Mouse (Mus musculus) naive thymus-derived CD4-positive, alpha-beta T cell, adult 2 months (primary cell): ENCODE data around the gene Catsperg1.
"Not testable (repeated sequence)": the region's sequence is repeated elsewhere in the genome, so short reads cannot be mapped to it uniquely, and the experiment has no call there.

Experiments used
- DNase-seq: peaks from one replicate; pipeline ENCODE4 v3.0.0-alpha.2; 2011; ENCODE audit warnings: low read depth

The Catsperg1 gene

GRCm38 (mm10) chr7:29213675-29214082 is at the start of gene Catsperg1:
Gene Catsperg1 (minus strand): TSS chr7:29214035.
- no peak for DNase-seq

DNA sequence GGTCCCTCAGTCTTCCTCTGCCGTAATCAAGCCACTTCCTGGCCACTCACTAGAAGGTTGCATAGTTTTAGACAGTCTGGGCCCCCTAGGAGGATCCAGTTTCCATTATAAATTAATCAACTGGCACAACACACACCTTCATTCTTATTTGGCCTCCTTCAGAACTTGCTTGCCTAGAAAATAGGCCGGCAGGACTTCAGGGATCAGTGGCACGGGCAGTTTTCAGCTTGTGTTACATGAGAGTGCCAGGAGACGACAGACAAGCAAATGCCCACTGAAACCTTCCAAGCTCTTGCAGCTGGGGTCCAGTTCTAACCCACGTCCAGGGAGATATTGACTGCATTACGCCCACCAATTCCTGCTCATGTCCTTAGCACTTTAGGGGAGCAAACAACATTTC is 48.3 kb upstream of the Catsperg1 start:
- no peak for DNase-seq

- peak; percentile 42 for DNase-seq
Measured at GRCm38 (mm10) chr7:29259781-29260730, 46.2 kb upstream of the Catsperg1 start.

DNA sequence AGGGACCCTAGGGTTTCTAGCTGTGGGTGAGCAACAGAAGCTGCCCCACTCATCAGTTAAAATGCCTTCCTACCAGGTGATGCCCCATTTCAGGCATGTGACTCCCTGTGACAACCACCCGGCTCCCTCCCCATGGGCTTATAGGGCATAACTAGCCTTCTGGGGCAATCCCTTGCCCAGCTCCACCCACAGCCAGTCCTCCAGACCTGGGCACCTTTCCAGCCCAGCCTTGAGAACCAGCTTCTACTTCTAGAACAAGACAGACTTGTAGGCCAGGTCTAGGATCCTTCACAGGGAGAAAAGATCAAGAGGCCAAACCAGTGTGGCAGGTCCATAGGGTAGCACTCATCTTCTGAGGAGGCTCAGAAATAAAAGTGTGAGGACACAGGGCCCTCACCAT is 43.5 kb upstream of the Catsperg1 start:
- DNase-seq, result no peak

GRCm38 (mm10) chr7:29255875-29256274 is 42.0 kb upstream of the Catsperg1 start:
- no peak for DNase-seq

- no peak for DNase-seq
Measured at GRCm38 (mm10) chr7:29253842-29254241, 40.0 kb upstream of the Catsperg1 start.

- peak; percentile 52 for DNase-seq
Measured at GRCm38 (mm10) chr7:29251166-29251565, 37.3 kb upstream of the Catsperg1 start.

DNA sequence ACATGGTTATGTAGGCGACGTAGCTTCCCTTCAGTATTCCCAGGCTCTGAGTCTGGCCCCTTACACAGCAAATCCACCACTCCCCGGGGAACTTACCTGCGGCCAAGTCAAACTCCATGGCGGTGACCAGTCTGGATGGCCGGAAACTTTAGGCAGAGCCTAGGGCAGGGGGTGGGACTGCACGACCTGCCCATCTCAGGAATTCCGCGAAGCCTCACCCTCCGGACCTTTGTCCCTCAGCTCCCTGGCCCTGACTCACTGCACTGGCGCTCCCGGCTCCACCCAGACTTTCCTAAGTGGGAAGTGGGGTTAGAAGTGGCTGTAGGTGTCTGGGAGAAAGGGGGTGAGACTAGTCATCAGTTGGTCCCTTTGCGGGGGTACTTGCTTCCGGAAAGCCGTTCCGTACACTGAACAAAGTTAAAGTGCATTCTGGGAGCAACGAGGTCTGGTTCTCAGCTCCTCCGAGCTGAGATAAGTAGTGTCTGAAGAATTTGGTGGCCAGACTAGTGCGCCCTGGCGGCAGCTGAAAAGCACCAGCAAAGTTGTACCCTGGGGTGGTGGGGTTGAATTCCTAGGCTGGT is 34.5 kb upstream of the Catsperg1 start, which contains the start of gene 2200002D01Rik:
2200002D01Rik (minus strand) TSS at position 206 of the 581 bp plus-strand sequence.
- DNase-seq, result peak; percentile 47

DNA sequence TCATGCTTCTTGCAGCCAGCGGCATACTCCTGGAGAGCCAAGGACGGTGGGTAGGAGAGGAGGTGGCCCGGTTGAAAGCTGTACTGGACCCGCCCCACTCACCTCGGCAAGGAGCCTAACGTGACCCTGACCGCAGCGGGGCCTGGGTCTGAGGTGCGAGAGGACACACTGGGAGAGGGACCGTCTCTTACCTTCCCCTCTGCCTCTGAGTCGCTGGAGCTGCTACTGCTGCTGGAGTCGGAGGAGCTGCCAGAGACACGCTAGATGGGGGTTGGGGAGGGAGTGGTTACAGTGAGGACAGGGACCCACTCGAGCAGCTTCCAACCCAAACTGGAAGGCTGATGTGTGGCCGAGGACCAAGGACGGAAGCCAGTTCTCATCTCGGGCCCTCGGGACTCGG is 33.9 kb upstream of the Catsperg1 start:
- DNase-seq, result no peak

DNA sequence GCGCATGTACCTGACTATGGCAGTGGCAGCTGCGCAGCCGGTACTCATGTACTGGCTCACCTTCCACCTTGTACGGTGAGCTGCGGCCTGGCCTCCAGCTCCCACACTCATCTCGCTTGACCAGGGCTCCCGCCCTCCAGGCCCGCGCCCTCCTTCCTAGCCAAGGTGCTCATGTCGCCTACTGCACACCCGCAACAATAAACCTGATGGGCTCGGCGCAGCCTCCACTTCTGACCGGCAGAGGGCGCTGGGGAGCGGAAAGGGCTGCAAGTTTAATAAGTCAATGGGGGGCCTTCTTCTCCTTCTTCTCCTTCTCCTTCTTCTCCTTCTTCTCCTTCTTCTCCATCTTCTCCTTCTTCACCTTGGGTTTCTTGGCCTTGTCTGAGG is 33.5 kb upstream of the Catsperg1 start:
- peak; percentile 85 for DNase-seq

- DNase-seq, result no peak
Measured at GRCm38 (mm10) chr7:29246619-29247313, 32.9 kb upstream of the Catsperg1 start.

- DNase-seq, result no peak
Measured at GRCm38 (mm10) chr7:29246015-29246414, 32.2 kb upstream of the Catsperg1 start.

GRCm38 (mm10) chr7:29244732-29245416 is 31.0 kb upstream of the Catsperg1 start:
- peak; percentile 69 for DNase-seq

DNA sequence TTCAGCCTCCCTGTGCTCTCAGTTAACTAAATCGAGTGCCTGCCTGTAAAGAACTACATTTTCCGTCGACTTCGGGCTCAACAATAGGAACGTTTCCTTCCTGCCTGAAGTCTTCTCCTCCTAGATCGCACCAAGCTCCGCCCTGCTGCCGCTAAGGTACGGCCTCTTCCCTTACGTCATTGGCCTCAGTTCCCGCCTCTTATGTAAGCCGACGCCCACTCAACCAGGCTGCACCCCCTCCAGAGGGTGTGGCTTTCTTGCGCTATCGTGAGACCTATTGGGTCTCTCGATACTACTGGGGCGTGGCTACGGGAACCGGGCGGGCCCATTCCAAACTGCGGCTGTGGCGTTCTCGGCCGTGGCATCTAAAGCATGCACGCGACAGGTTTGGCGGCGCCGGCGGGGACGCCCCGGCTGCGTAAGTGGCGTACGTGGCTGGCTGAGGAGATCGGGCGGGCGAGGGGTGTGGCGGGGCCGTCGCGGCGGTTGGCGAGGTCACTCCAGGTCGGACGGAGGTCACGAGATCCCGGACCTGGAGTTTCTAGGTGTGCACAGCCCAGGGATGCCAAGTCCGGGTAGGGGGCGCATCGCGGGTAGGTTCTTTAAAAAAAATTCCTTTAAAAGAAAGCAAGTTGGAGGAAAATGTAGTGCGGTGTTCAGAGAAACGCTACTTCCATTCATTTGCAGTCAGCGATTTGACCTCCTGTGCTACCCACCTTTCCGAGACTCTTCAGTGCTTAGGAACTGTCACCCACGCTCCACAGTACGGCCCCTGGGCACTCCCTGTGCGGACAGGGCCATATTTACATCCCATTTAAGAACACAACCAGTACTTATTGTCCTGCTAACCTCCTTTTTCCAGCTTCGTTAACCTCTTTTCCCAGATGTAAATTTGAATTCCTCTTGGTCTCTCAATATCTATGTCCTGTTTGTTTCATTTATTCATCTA is 24.5 kb upstream of the Catsperg1 start, which contains the start of gene Yif1b:
Yif1b (plus strand) TSS at position 311 of the 949 bp plus-strand sequence.
- DNase-seq, result peak; percentile 100

GRCm38 (mm10) chr7:29237596-29237995 is 23.8 kb upstream of the Catsperg1 start:
- not testable (repeated sequence) for DNase-seq

DNA sequence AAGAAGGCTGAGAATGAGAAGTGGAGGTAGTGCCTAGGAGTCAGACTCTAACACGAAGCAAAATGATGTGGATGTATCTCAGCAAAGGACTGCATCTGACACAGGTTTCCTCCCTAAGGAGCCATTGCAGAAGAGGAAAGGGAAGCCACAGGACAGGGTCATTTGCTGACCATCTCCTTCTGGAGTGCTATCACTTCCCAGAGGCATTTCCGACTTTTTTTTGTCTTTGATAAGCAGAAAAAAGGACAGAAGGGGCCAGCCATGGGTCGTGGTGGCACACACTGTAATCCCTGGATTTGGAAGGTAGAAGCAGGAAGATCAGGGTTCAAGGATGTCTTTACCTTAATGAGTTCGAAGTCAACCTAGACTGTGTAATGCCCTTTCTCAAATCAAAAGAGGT is 22.8 kb upstream of the Catsperg1 start:
- no peak for DNase-seq

DNA sequence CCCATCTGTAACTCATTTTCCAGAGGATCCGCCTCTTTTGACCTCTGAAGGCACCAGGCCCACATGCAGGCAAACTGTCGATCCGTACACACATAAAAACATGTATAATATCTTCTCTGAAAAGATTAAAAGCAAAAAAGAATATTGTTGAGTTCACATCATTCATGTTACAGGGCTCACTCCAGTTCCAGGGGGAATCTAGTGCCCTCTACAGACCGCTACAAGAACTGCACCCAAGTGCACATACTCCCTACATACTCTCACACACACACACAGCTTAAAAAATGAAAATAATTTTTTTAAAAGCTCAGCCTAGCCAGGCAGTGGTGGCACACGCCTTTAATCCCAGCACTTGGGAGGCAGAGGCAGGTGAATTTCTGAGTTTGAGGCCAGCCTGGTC is 20.8 kb upstream of the Catsperg1 start:
- no peak for DNase-seq

GRCm38 (mm10) chr7:29233745-29234144 is 19.9 kb upstream of the Catsperg1 start:
- DNase-seq, result no peak

DNA sequence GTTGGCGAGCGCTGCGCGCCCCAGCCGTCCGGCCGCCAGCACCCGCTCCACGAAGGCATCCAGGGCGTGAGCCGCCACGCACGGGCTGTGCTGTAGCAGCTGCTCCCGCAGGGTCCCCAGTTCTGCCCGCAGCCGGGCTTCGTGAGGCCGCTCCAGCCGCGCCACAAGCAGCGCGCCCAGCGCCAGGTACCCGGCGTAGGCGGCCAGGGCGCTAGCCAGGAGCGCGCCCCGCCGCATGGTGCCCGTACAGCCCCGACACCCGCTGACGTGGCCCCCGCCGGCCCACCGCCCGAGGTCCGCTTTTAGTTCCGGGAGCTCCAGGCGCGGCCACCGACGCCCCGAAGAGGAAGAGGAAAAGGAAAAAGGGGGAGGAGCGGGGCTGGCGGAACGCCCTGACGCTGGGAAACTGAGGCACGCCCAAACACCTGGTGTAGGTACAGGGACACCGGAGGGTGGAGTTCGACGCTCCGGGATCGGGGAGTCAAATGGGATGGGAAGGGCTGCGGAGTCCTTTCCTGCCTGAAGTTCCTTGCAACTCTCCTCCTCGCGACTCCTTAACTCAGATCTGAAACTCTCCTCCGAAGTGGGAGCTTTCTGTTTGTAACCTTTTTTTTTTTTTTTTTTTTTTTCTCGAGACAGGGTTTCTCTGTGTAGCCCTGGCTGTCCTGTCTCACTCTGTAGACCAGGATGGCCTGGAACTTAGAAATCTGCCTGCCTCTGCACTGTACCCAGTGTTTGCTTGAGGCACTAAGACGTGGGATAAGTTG is 18.6 kb upstream of the Catsperg1 start, which contains the start of gene Kcnk6:
Kcnk6 (minus strand) TSS at position 269 of the 767 bp plus-strand sequence.
- no peak for DNase-seq

DNA sequence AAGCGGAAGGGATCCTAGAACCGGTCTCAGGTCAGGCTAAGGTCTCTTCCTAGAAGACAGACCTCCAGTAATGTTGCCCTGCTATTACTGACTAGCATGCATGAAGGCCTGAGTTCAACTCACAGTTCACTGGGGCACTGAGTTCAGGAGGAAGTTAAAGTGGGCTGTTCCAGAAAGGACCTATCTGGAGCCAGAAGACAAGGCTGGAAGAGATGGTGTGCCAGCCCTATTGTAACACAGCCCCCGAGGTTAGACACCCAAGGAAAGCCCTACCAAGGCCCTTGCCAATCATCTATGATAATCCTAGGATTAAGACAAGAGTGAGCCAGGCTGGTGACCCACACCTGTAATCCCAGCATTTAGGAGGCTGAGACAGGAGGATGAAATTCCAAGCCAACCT is 17.7 kb upstream of the Catsperg1 start:
- no peak for DNase-seq
